Mouse (Mus musculus) left cerebral cortex, postnatal 25 days (tissue): ENCODE results near the gene Sec22c. TPM values are rescaled to one million over a fixed set of nuclear protein-coding genes. Genes with fewer than 3 reads are reported as not detected.

Experiments
- DNase-seq, 2 experiments: peaks; one replicate each; pipeline ENCODE4 v3.0.0; 2022; ENCODE audit warnings: low spot score in 2 of 2, mixed read lengths in 1 of 2
- intact Hi-C: fragments of 180-260 bp; cut with DNase I; formaldehyde crosslinking; loops from one replicate; pipeline ENCODE4 v1.15.1; 2025
- total RNA-seq, 2 experiments: library from RNA; stranded (reverse); gene quantifications; 2 replicates each; pipeline ENCODE4 v1.2.3; 2021

Gene Sec22c
- 10 to 100 TPM; 26.8 to 28.8 TPM for total RNA-seq

- intact Hi-C loops: no loop called here
- peak; percentile 89 to 94 for DNase-seq
Observed at GRCm38 (mm10) chr9:121704646-121705625, at the start of gene Sec22c. Gene Sec22c, minus strand, starts transcription at chr9:121705490.

DNA sequence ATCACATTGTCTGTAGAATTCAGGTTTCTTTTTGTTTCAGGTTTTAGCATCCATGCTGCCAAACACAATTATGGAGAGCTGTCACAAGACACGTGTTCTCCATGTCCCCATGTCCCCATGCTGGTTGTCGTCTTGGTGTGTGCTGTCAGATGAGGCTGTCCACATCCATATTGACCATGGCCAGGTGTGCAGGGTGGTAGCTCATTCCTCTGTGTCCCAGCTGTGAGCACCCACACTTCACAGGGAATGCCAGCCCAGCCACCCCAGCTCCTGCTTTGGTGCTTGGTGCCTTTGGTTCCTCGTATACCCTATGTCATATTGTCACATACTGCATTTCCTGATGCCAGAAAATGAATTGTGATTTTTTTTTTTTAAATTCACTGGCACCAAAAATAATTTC is 49.3 kb upstream of the Sec22c start:
- DNase-seq: no peak
- intact Hi-C loops: no loop called here

DNA sequence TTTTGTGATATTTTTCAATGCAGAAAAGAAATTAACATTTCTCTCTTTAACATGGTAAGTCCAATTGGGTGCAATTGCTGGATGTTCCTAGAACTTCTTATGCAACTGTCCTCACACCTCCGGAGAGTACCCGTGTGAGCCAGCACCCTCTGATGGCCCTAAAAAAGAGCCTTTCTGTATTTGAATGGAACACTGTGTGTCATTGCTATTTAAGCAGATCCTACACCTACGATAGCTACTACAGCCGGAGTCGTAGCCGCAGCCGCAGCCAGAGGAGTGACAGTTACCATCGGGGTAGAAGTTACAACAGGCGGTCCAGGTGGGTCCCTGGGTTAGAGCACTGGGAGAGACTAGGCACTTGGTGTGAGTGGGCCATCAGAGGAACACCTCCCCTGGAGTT is 47.5 kb upstream of the Sec22c start:
- intact Hi-C loops: no loop called here
- peak in 1 of 2 experiments; percentile 85 for DNase-seq

DNA sequence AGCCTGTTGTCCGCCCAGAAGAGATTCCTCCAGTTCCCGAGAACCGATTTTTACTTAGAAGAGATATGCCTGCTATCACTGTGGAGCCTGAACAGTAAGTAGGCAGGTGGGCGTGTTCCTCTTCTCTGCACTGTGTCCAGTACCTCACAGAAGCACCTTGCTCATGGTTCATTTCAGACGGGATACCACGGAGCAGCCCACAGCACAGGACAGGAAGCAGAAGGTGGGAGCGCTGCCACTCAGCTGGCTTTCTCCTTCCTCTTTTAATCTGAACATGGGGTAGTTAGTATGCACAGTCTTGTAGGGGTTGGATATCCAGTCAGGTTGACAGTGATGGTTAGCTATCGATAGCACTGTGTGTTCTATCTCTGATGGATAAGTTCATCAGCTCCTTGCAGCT is 38.8 kb upstream of the Sec22c start:
- no peak for DNase-seq
- intact Hi-C loops: no loop called here

- no peak for DNase-seq
- intact Hi-C loops: no loop called here
Observed at GRCm38 (mm10) chr9:121741168-121741567, 35.9 kb upstream of the Sec22c start.

DNA sequence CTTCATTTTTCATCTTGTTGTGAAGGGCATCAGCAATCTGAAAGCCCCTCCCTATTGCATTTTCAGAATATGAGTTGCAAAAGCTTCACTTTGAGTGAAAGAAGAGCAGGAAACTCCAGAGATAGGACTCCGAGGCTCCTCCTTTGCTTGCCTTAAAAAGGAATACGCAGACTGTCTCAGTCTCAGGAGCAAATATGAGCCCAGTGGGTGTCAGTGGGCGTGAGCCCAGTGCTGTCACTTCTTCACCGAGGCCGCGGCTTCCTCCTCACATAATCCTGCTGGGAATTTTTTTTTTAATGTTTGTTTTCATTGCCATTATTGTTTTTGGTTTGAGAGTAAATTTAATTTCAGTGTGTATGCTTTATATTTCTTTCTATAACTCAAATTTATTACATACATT is 35.2 kb upstream of the Sec22c start:
- intact Hi-C loops: no loop called here

DNA sequence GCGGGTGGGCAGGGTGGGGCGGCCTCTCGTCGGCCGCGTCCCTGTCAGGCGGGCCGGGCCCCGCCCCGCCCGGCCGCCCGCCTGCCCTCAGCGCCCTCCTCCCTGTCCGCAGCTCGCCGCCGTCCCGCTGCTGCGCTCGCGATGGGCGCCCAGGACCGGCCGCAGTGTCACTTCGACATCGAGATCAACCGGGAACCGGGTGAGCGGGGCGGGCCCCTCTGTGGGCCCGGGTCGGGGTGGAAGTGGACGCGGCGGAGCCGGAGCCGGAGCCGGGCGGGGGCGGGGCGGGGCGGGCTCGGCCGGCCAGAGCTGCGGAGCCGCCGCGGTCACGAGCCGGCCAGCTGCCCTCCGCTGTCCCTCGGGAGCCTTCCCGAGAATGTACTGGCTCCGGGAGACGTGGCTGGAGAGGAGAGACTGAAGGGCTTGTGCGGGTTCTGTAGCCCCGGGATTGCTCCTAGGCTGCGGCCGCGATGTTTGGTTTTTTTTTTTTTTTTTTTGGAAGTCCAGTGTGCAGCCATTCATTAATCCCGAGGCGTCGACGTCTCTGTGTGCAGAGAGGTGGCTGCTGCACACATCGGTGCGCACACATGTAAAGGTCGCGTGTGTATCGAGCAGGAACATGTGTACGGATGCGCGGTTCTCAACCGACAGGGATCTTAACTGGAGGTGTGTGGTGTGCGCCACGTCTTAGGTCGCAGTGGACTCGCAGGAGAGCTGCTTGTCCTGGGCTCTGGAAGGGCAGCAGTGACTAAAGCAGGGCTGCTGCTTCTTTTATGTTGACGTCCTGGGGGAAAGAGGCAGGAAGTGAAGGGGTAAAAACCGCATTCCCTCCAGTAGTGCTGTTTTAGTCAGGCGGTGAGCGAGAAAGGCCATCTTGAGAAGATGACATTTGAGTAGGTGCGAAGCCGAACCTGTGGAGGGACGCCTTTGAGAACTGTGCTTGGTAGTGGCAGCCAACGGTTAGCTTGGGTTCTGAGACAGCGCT is 14.3 kb upstream of the Sec22c start:
- intact Hi-C loops: loop anchor here (1.0 kb wide), 1 partner anchor 76 kb away; no protein-coding TSS in a partner anchor
- DNase-seq: peak; percentile 23 to 35

More for the DNA sequence above, 35.2 kb upstream of the Sec22c start:
- peak in 1 of 2 experiments; percentile 54 for DNase-seq

- intact Hi-C loops: loop anchor here (1.0 kb wide), 1 partner anchor 76 kb away; no protein-coding TSS in a partner anchor
- peak; percentile 98 to 99 for DNase-seq
Observed at GRCm38 (mm10) chr9:121718792-121719318, 13.6 kb upstream of the Sec22c start, which contains the start of gene Nktr. Gene Nktr, plus strand, starts transcription at chr9:121719169.

- intact Hi-C loops: no loop called here
- peak in 1 of 2 experiments; percentile 20 for DNase-seq
Observed at GRCm38 (mm10) chr9:121718070-121718705, 12.9 kb upstream of the Sec22c start.

GRCm38 (mm10) chr9:121717048-121717447 is 11.8 kb upstream of the Sec22c start:
- no peak for DNase-seq
- intact Hi-C loops: no loop called here

DNA sequence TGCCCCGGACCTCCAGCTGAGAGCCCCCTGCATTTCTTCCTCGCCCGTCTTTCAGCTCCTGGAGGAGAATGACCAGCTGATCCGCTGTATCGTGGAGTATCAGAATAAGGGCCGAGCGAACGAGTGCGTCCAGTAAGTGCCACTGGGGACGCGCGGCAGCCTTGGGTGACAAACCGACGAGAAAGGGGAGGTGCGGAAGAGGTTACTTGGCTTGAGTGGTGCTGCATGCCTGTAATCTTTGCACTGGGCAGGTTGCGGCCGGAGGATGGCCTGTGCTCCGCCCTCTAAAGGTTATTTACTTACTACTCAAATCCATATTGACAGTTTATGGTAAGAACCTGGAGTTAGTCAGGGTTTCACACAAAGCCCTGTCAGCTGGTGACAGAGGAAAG is 5.3 kb upstream of the Sec22c start:
- DNase-seq: no peak

GRCm38 (mm10) chr9:121709898-121710583 is 4.8 kb upstream of the Sec22c start, which contains the start of gene Ss18l2:
Gene Ss18l2, plus strand, starts transcription at chr9:121710329.
- intact Hi-C loops: no loop called here
- DNase-seq: peak; percentile 97 to 99

More for the DNA sequence above, 5.3 kb upstream of the Sec22c start:
- intact Hi-C loops: no loop called here

DNA sequence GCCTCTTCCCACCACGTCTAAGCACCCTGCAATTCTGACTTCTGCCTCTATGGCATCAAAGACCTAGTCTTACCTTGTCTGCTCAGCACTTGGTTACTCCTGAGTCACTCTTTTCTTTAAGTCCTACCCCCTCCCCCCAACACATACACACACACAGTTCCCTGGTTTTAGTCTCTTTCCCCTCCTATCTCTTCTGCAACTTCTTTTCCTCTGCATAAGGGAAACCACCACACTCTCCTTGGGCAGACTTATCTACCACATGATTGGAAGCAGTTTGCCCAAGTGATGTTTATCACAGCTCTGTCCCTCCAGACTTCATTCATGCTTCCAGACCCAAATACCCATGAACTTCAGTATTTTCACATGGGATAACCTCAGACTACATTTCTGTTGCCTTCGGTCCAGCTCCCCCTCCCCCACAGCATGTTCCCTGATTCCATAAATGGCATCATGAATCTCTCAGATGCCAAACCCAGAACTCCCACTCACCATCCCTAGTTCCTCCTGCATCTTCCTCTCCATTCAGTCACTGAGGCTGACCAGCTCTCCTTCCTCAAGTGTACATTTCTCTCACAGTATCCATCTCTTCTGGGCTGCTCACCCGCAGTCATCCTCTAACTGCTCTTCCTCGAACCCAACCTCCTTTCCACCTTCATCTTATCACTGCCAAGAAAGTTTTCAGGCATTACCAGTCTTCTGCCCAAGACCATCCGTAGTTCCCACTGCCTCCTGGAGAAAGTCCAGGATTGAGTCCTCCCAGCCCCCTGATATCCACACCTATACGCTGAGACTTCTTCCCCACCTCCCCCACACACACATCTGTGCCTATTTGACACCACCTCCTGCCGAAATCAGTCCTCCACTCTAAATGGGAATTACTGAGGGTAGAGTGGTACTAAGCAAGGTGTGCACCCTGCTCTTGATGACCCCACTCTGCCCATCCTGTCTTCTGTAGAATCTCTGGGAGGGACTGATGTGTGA is 3.5 kb upstream of the Sec22c start:
- DNase-seq: no peak
- intact Hi-C loops: no loop called here

DNA sequence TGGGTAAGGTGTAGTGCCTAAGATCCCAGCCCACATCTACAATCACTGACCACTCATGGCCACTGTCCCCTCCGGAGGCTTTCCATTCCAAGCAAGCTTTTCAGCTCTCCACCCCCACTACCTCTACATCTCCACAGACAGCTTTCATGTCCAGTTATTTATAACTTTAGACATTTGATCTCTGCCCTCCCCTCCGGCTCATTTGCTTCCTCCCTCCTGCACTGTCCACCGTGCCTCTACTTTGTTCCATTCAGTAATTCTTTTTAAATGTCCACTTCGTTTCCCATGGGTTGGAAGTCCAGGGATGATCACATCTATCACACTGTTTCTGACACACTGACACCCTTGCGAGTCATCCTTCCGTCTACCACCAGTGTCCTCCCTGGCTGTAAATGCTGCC is 2.5 kb upstream of the Sec22c start:
- no peak for DNase-seq
- intact Hi-C loops: no loop called here

- intact Hi-C loops: no loop called here
- DNase-seq: no peak
Observed at GRCm38 (mm10) chr9:121706029-121706675, 862 bp upstream of the Sec22c start.

- intact Hi-C loops: no loop called here
- no peak for DNase-seq
Observed at GRCm38 (mm10) chr9:121704261-121704645, 1.0 kb downstream of the Sec22c start.
